Mouse (Mus musculus) bone marrow macrophage, adult 2 months (primary cell): ENCODE results near the gene Rnf31. TPM values are rescaled to one million over a fixed set of nuclear protein-coding genes. Genes with fewer than 3 reads are reported as not detected.

Experiments used
- H3K27ac ChIP-seq: 2 replicates; pipeline ENCODE4 v1.5.1; 2012; ENCODE audit warnings: low read depth, low read length; ENCODE audit not compliant: insufficient read depth
- H3K4me1 ChIP-seq: 2 replicates; pipeline ENCODE4 v1.6.1; 2012; ENCODE audit warnings: low read length; ENCODE audit not compliant: control insufficient read depth, insufficient read depth
- H3K4me3 ChIP-seq: 2 replicates; pipeline ENCODE4 v1.5.1; 2012; ENCODE audit warnings: mild to moderate bottlenecking, low read length, moderate library complexity; ENCODE audit not compliant: insufficient read depth
- CTCF ChIP-seq: IDR thresholded peaks from 2 replicates; pipeline ENCODE4 v1.5.1; 2012; ENCODE audit warnings: low read depth, mild to moderate bottlenecking, low read length, moderate library complexity
- POLR2A ChIP-seq: IDR thresholded peaks from 2 replicates; pipeline ENCODE4 v1.6.1; 2012; ENCODE audit warnings: mild to moderate bottlenecking, low read depth, low read length, borderline replicate concordance
- polyA plus RNA-seq: library from polyadenylated mRNA; stranded (reverse); fragments of >200 nt; gene quantifications from 2 replicates; pipeline ENCODE4 v1.2.4, GENCODE M21; 2012; ENCODE audit not compliant: missing spikeins, insufficient read depth, insufficient read length

Gene Rnf31
- polyA plus RNA-seq, 1 experiment, result 38.5 TPM

- peak within 1 kb of the TSS; percentile 79 for H3K4me3 ChIP-seq
- peaks cover 18% of the 10 kb centered on the region for H3K4me1 ChIP-seq
- TF ChIP-seq POLR2A (no peak), CTCF (no peak)
- H3K27ac ChIP-seq, result peak within 1 kb of the TSS; percentile 63
Measured at GRCm38 (mm10) chr14:55584702-55585565, 6.6 kb upstream of the Rnf31 start, which contains the start of gene Emc9. Gene Emc9 (minus strand): TSS chr14:55585302.

GRCm38 (mm10) chr14:55585566-55585960 is 5.9 kb upstream of the Rnf31 start:
- H3K27ac ChIP-seq, result peak overlapping the region; percentile 63
- H3K4me1 ChIP-seq, result peaks cover 18% of the 10 kb centered on the region
- TF ChIP-seq CTCF, result no peak
- no peak for TF ChIP-seq POLR2A
- peak overlapping the region; percentile 14; the same call in 1 of the 2 replicates for H3K4me3 ChIP-seq

- peaks cover 18% of the 10 kb centered on the region for H3K4me1 ChIP-seq
- peak overlapping the region; percentile 63 for H3K27ac ChIP-seq
- no peak overlapping the region for H3K4me3 ChIP-seq
- TF ChIP-seq CTCF (no peak), POLR2A (no peak)
Measured at GRCm38 (mm10) chr14:55586149-55586548, 5.4 kb upstream of the Rnf31 start.

- no peak overlapping the region for H3K27ac ChIP-seq
- H3K4me1 ChIP-seq, result peaks cover 17% of the 10 kb centered on the region
- H3K4me3 ChIP-seq, result no peak overlapping the region
- TF ChIP-seq POLR2A, result no peak
- TF ChIP-seq CTCF, result no peak
Measured at GRCm38 (mm10) chr14:55589271-55589670, 2.2 kb upstream of the Rnf31 start.

GRCm38 (mm10) chr14:55589771-55590448 is 1.6 kb upstream of the Rnf31 start:
- Histone ChIP-seq H3K4me3 (peak overlapping the region; percentile 76), H3K27ac (peak overlapping the region; percentile 62), H3K4me1 (peaks cover 13% of the 10 kb centered on the region)
- TF ChIP-seq CTCF (no peak), POLR2A (no peak)

GRCm38 (mm10) chr14:55590748-55591330 is 669 bp upstream of the Rnf31 start, which contains the start of gene Psme2:
Gene Psme2 (minus strand): TSS chr14:55591113.
- TF ChIP-seq POLR2A, result no peak
- TF ChIP-seq CTCF, result no peak
- Histone ChIP-seq H3K4me1 (peaks cover 8% of the 10 kb centered on the region), H3K4me3 (peak within 1 kb of the TSS; percentile 94), H3K27ac (peak within 1 kb of the TSS; percentile 95)

- TF ChIP-seq CTCF (no peak), POLR2A (no peak)
- Histone ChIP-seq H3K27ac (no peak overlapping the region), H3K4me1 (peaks cover 2% of the 10 kb centered on the region), H3K4me3 (peak overlapping the region; percentile 78)
Measured at GRCm38 (mm10) chr14:55592226-55592625, 718 bp downstream of the Rnf31 start.

GRCm38 (mm10) chr14:55596036-55596690 is 4.7 kb downstream of the Rnf31 start:
- Histone ChIP-seq H3K4me1 (peaks cover 2% of the 10 kb centered on the region), H3K27ac (no peak overlapping the region), H3K4me3 (no peak overlapping the region)
- TF ChIP-seq POLR2A (no peak), CTCF (no peak)
